Mouse (Mus musculus) lung, postnatal 0 days (tissue): ENCODE measurements around the gene Efcab9. TPM values are rescaled to one million over a fixed set of nuclear protein-coding genes. Genes with fewer than 3 reads are reported as not detected.
A peak's percentile ranks its signal among the peaks of the same experiment; 100 is the strongest.

Experiments used
- ATAC-seq: fragments of 200-750 bp; cut with Nextera tagmentation; 2 replicates; pipeline ENCODE4 v1.8.0; 2017; ENCODE audit warnings: moderate library complexity
- DNase-seq: peaks from one replicate; pipeline ENCODE4 v3.0.0-alpha.2; 2016; ENCODE audit warnings: low spot score
- H3K27ac ChIP-seq: fragments of 300-500 bp; sonication (generic); 2 replicates; pipeline ENCODE4 v1.5.1; 2014; ENCODE audit warnings: antibody characterized with exemption, mild to moderate bottlenecking, low read length, mixed read lengths
- H3K27me3 ChIP-seq: fragments of 300-500 bp; sonication (generic); replicated peaks from 2 replicates; pipeline ENCODE4 v1.6.1; 2014; ENCODE audit warnings: low read length, mixed read lengths; ENCODE audit not compliant: insufficient read depth
- H3K36me3 ChIP-seq: fragments of 300-500 bp; sonication (generic); 2 replicates; pipeline ENCODE4 v1.6.1; 2014; ENCODE audit warnings: low read length, mixed read lengths; ENCODE audit not compliant: insufficient read depth
- H3K4me1 ChIP-seq: fragments of 300-500 bp; sonication (generic); 2 replicates; pipeline ENCODE4 v1.6.1; 2014; ENCODE audit warnings: antibody characterized with exemption, low read depth, low read length, mixed read lengths; ENCODE audit not compliant: insufficient read depth
- H3K4me2 ChIP-seq: fragments of 300-500 bp; sonication (generic); replicated peaks from 2 replicates; pipeline ENCODE4 v1.6.1; 2014; ENCODE audit warnings: low read depth, mild to moderate bottlenecking, low read length, moderate library complexity, mixed read lengths
- H3K4me3 ChIP-seq: fragments of 300-500 bp; sonication (generic); 2 replicates; pipeline ENCODE4 v1.5.1; 2014; ENCODE audit warnings: low read depth, low read length
- H3K9ac ChIP-seq: fragments of 300-500 bp; sonication (generic); replicated peaks from 2 replicates; pipeline ENCODE4 v1.6.1; 2014; ENCODE audit warnings: low read depth, mild to moderate bottlenecking
- H3K9me3 ChIP-seq: fragments of 300-500 bp; sonication (generic); 2 replicates; pipeline ENCODE4 v1.6.1; 2016; ENCODE audit warnings: low read length, mixed read lengths
- CTCF ChIP-seq: IDR thresholded peaks from 2 replicates; pipeline ENCODE4 v1.5.1; 2016; ENCODE audit warnings: antibody characterized with exemption, mild to moderate bottlenecking
- EP300 ChIP-seq: IDR thresholded peaks from 2 replicates; pipeline ENCODE4 v1.6.1; 2016; ENCODE audit warnings: antibody characterized with exemption, mild to moderate bottlenecking, control low read depth
- WGBS: fragments of 180-500 bp; shearing (Covaris S2); extraction: QIAGEN DNeasy Blood & Tissue Kit; methylation state at CpG from one replicate; pipeline ENCODE4 v1.1.7; 2014; 5-methylcytosine and 5-hydroxymethylcytosine counted together
- polyA plus RNA-seq: library from polyadenylated mRNA; unstranded; fragments of >200 nt; fragmentation: Nextera tagmentation; extraction: Ambion mirVana; gene quantifications from 2 replicates; pipeline ENCODE4 v1.2.1, GENCODE M21; 2015

Efcab9 gene
- polyA plus RNA-seq, 1 experiment from 2014 or later, result 0.18 TPM

DNA sequence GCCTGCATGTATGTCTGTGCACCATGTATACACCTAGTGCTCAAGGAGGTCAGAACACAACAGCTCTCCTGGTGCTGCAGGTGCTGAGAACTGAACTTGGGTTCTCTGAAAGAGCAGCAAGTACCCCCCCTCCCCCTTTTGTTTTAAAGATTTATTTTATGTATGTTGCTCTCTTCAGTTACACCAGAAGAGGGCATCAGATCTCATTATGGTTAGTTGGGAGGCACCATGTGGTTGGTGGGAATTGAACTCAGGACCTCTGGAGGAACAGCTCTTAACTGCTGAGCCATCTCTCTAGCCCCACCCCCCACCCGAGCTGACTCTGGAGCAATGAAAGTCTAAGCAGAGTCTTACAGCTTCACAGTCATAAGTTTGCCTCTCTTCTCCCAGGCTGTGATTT is 21.0 kb downstream of the Efcab9 start:
- no peak overlapping the region for H3K4me3 ChIP-seq
- peak; percentile 31 for TF ChIP-seq CTCF
- no peak for TF ChIP-seq EP300
- ATAC-seq (no peak), DNase-seq (no peak)
- H3K9me3 ChIP-seq, result no peaks in the 10 kb centered on the region
- H3K36me3 ChIP-seq, result no peaks in the 10 kb centered on the region
- H3K27me3 ChIP-seq, result no peaks in the 10 kb centered on the region
- no peak overlapping the region for H3K4me2 ChIP-seq
- 63% methylated on average over 1 of the region's 1 CpGs for WGBS
- no peak overlapping the region for H3K27ac ChIP-seq
- H3K9ac ChIP-seq, result no peak overlapping the region
- no peaks in the 10 kb centered on the region for H3K4me1 ChIP-seq

DNA sequence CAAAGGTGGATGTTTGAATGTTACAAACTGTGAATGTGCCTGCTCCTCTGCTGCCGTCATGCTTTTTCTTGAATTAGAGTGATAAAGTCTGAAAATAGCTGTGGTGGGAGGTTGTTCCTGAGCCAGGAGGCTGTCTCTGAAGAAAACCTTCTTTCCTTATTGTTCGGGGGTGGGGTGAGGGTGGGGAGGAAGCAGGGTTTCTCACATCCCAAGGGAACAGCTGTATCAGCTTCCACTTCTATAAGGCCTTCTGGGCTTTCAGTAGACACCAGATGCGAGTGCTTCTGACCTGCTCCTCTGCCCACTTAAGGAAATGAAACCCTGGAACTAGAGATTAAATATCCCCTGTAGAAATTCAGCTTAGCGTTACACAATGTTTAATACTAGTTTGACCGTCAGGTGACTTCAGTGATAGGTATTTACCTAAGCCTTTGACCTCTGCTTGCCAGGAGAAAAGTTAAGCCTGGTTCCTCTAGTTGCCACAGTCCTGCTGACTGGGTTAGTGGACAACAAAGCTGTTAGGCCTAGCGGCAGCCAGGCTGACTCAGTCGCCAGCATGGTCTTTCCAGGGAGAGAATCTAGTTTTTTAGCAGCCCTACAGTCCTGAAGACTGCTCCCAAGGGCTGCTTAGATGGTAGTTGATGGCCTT is 26.7 kb downstream of the Efcab9 start:
- no peak for ATAC-seq
- 69% methylated on average over 7 of the region's 7 CpGs for WGBS
- Histone ChIP-seq H3K9ac (no peak overlapping the region), H3K4me1 (no peaks in the 10 kb centered on the region), H3K36me3 (no peaks in the 10 kb centered on the region), H3K4me2 (no peak overlapping the region), H3K9me3 (no peaks in the 10 kb centered on the region), H3K27ac (no peak overlapping the region), H3K27me3 (no peaks in the 10 kb centered on the region), H3K4me3 (no peak overlapping the region)
- TF ChIP-seq EP300, result no peak
- no peak for TF ChIP-seq CTCF
- DNase-seq, result peak; percentile 15

DNA sequence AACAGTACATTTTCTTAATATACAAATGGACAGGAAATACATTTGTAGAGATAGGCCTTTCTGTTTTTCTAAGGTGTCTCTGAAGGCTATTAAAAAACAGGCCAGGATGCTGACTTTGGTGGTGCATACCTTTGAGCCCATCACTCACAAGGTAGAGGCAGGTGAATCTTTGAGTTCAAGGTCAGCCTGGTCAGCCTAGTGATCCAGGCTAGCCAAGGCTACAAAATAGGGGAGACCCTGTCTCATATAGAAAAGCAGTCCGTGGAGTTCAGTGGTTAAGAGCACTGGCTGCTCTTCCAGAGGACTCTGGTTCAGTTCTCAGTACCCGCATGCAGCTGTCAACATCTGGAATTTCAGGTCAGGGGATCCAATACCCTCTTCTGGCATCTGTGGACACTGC is 28.2 kb downstream of the Efcab9 start:
- Histone ChIP-seq H3K27me3 (no peaks in the 10 kb centered on the region), H3K9ac (no peak overlapping the region), H3K27ac (no peak overlapping the region), H3K4me3 (no peak overlapping the region), H3K4me1 (no peaks in the 10 kb centered on the region), H3K4me2 (no peak overlapping the region), H3K36me3 (no peaks in the 10 kb centered on the region), H3K9me3 (no peaks in the 10 kb centered on the region)
- TF ChIP-seq EP300, result no peak
- TF ChIP-seq CTCF, result no peak
- no peak for DNase-seq
- WGBS, result 100% methylated on average over 2 of the region's 2 CpGs
- no peak for ATAC-seq

DNA sequence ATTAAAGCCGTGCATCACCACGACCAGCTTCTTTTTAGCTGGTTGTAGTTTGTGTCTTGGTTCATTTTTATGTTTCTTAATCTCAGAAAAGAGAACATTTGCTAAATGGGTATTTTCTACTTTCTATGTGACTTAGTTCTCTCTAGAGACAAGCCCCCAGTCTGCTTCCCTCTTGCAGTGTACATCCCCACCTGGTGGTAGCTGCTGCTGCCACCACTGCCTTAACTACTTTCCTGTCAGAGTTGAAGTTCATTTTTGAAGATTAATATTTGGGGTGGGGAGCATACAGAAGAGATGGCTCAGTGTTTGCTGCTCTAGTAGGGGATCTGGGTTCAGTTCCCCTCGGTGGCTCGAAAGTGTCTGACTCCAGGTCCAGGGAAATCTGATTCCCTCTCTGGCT is 31.9 kb downstream of the Efcab9 start:
- Histone ChIP-seq H3K27me3 (no peaks in the 10 kb centered on the region), H3K27ac (no peak overlapping the region), H3K9ac (no peak overlapping the region), H3K4me2 (no peak overlapping the region), H3K9me3 (no peaks in the 10 kb centered on the region), H3K4me3 (no peak overlapping the region), H3K4me1 (no peaks in the 10 kb centered on the region), H3K36me3 (no peaks in the 10 kb centered on the region)
- 90% methylated on average over 4 of the region's 4 CpGs for WGBS
- ATAC-seq, result no peak
- no peak for DNase-seq
- no peak for TF ChIP-seq EP300
- TF ChIP-seq CTCF, result peak; percentile 44

DNA sequence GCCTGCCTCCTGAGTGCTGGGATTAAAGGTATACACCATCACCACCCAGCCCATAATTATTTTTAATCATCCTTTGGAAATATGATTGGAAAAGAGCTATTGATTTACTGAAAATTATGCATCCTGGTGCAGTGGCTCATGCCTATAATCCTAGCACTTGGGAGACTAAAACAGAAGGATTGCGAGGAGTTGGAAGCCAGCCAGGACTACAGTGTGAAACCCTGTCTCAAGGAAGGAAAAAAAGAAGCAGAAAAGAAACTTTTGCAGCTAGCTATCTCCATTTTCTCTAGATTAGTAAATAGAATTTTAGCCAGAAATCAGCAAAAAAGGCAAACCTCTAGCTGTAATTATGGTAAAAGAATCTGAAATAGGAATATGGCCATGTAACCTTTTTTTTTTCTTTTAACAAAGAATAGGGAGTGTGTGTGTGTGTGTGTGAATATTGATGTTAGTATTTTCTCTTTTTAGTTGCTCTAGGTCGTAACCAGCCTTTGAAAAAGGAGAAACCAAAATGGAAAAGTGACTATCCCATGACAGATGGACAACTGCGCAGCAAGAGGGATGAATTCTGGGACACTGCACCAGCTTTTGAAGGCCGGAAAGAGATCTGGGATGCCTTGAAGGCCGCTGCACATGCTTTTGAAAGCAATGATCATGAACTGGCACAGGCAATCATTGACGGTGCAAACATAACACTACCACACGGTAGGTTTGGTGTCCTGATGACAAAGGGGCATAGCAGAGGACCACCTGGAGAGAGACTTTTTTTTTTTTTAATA is 32.9 kb downstream of the Efcab9 start:
- ATAC-seq (no peak), DNase-seq (peak; percentile 36)
- no peak overlapping the region for H3K9ac ChIP-seq
- 82% methylated on average over 7 of the region's 7 CpGs for WGBS
- no peak for TF ChIP-seq EP300
- no peak for TF ChIP-seq CTCF
- no peak overlapping the region for H3K4me2 ChIP-seq
- no peaks in the 10 kb centered on the region for H3K27me3 ChIP-seq
- no peak overlapping the region for H3K4me3 ChIP-seq
- no peaks in the 10 kb centered on the region for H3K4me1 ChIP-seq
- no peaks in the 10 kb centered on the region for H3K9me3 ChIP-seq
- H3K36me3 ChIP-seq, result no peaks in the 10 kb centered on the region
- no peak overlapping the region for H3K27ac ChIP-seq

DNA sequence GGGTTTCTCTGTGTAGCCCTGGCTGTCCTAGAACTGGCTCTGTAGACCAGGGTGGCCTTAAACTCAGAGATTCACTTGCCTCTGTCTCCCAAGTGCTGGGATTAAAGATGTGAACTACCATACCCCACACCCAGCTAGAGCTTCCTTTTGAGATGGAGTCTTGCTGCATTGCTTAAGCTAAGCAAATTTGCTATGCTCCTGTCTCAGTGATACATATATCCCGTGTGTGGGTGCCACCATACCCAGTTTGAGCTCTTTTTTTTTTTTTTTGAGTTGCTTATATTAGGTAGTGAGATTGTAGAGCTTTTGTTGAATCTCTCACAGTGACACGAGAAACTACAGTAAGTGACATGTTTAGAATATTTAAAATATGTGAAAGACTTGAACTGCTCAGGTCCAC is 36.6 kb downstream of the Efcab9 start:
- ATAC-seq (no peak), DNase-seq (no peak)
- no peaks in the 10 kb centered on the region for H3K27me3 ChIP-seq
- no peaks in the 10 kb centered on the region for H3K36me3 ChIP-seq
- WGBS, result 55% methylated on average over 2 of the region's 2 CpGs
- H3K4me1 ChIP-seq, result 0 out of 2 replicates have a peak, but pooled peaks cover 4% of the 10 kb centered on the region
- no peak overlapping the region for H3K27ac ChIP-seq
- H3K9ac ChIP-seq, result no peak overlapping the region
- H3K4me3 ChIP-seq, result no peak overlapping the region
- H3K4me2 ChIP-seq, result no peak overlapping the region
- no peak for TF ChIP-seq EP300
- TF ChIP-seq CTCF, result no peak
- no peaks in the 10 kb centered on the region for H3K9me3 ChIP-seq
